Mouse (Mus musculus): Measurements from ENCODE around the gene Gm28372. TPM values are rescaled to one million over a fixed set of nuclear protein-coding genes. Genes with fewer than 3 reads are reported as not detected.
A peak's percentile ranks its signal among the peaks of the same experiment; 100 is the strongest.

The Gm28372 gene
- total and polyA plus RNA-seq, 2 experiments from 2014 or later: not detected

- no peak overlapping the region for H3K4me3 ChIP-seq (ENCODE audit: low read depth, low read length)
- TF ChIP-seq CTCF (IDR thresholded peaks at IDR 0.05; ENCODE audit: low read depth) (no peak), EP300 (IDR thresholded peaks at IDR 0.05; ENCODE audit: low read depth) (no peak)
- H3K27ac ChIP-seq (ENCODE audit: low read depth): no peak overlapping the region
- DNase-seq (ENCODE audit: low spot score) (no peak), ATAC-seq (ENCODE audit: insufficient read depth, low read depth) (no peak)
- no peak overlapping the region for H3K4me2 ChIP-seq (ENCODE audit: low read depth, low read length)
- H3K36me3 ChIP-seq (replicated peaks; ENCODE audit: control insufficient read depth, insufficient read depth, low read length): peaks cover 11% of the 10 kb centered on the region
- H3K9me3 ChIP-seq (replicated peaks; ENCODE audit: control insufficient read depth, low read length): no peaks in the 10 kb centered on the region
- peaks cover 22% of the 10 kb centered on the region for H3K4me1 ChIP-seq (ENCODE audit: control insufficient read depth, insufficient read depth)
- H3K27me3 ChIP-seq (ENCODE audit: control insufficient read depth, insufficient read depth, low read length): 0 out of 2 replicates have a peak, but pooled peaks cover 4% of the 10 kb centered on the region
- H3K9ac ChIP-seq (replicated peaks; ENCODE audit: low read depth, low read length): no peak overlapping the region
Measured at GRCm38 (mm10) chr2:130448449-130448848, 43.4 kb downstream of the Gm28372 start.

GRCm38 (mm10) chr2:130449021-130449793, 44.2 kb downstream of the Gm28372 start:
- Histone ChIP-seq H3K9me3 (replicated peaks; ENCODE audit: control insufficient read depth, low read length) (no peaks in the 10 kb centered on the region), H3K4me3 (ENCODE audit: low read depth, low read length) (peak overlapping the region; percentile 91), H3K4me1 (ENCODE audit: control insufficient read depth, insufficient read depth) (peaks cover 22% of the 10 kb centered on the region), H3K9ac (replicated peaks; ENCODE audit: low read depth, low read length) (no peak overlapping the region), H3K36me3 (replicated peaks; ENCODE audit: control insufficient read depth, insufficient read depth, low read length) (peaks cover 4% of the 10 kb centered on the region), H3K27ac (ENCODE audit: low read depth) (no peak overlapping the region), H3K4me2 (ENCODE audit: low read depth, low read length) (peak overlapping the region; percentile 88), H3K27me3 (ENCODE audit: control insufficient read depth, insufficient read depth, low read length) (0 out of 2 replicates have a peak, but pooled peaks cover 4% of the 10 kb centered on the region)
- ATAC-seq (ENCODE audit: insufficient read depth, low read depth) (no peak), DNase-seq (ENCODE audit: low spot score) (no peak)
- WGBS: 10% methylated on average over 17 of the region's 17 CpGs
- TF ChIP-seq CTCF (IDR thresholded peaks at IDR 0.05; ENCODE audit: low read depth): no peak
- TF ChIP-seq EP300 (IDR thresholded peaks at IDR 0.05; ENCODE audit: low read depth): no peak

- Histone ChIP-seq H3K9ac (replicated peaks; ENCODE audit: low read depth, low read length) (peak within 1 kb of the TSS; percentile 68), H3K4me3 (ENCODE audit: low read depth, low read length) (peak within 1 kb of the TSS; percentile 91), H3K9me3 (replicated peaks; ENCODE audit: control insufficient read depth, low read length) (no peaks in the 10 kb centered on the region), H3K4me1 (ENCODE audit: control insufficient read depth, insufficient read depth) (peaks cover 28% of the 10 kb centered on the region), H3K36me3 (replicated peaks; ENCODE audit: control insufficient read depth, insufficient read depth, low read length) (no peaks in the 10 kb centered on the region), H3K4me2 (ENCODE audit: low read depth, low read length) (peak within 1 kb of the TSS; percentile 88), H3K27ac (ENCODE audit: low read depth) (peak within 1 kb of the TSS; percentile 82), H3K27me3 (ENCODE audit: control insufficient read depth, insufficient read depth, low read length) (0 out of 2 replicates have a peak, but pooled peaks cover 4% of the 10 kb centered on the region)
- WGBS: under 1% methylated on average over 44 of the region's 50 CpGs
- ATAC-seq (ENCODE audit: insufficient read depth, low read depth) (peak; percentile 97), DNase-seq (ENCODE audit: low spot score) (peak; percentile 73)
- TF ChIP-seq EP300 (IDR thresholded peaks at IDR 0.05; ENCODE audit: low read depth) (no peak), CTCF (IDR thresholded peaks at IDR 0.05; ENCODE audit: low read depth) (no peak)
Measured at GRCm38 (mm10) chr2:130449794-130450433, 44.9 kb downstream of the Gm28372 start, which contains the start of gene Ptpra. TSS of gene Ptpra (plus strand) at chr2:130450278.

GRCm38 (mm10) chr2:130450434-130450796, 45.4 kb downstream of the Gm28372 start:
- Histone ChIP-seq H3K9ac (replicated peaks; ENCODE audit: low read depth, low read length) (peak overlapping the region; percentile 68), H3K4me2 (ENCODE audit: low read depth, low read length) (peak overlapping the region; percentile 88), H3K9me3 (replicated peaks; ENCODE audit: control insufficient read depth, low read length) (no peaks in the 10 kb centered on the region), H3K4me3 (ENCODE audit: low read depth, low read length) (peak overlapping the region; percentile 91), H3K4me1 (ENCODE audit: control insufficient read depth, insufficient read depth) (peaks cover 28% of the 10 kb centered on the region), H3K27me3 (ENCODE audit: control insufficient read depth, insufficient read depth, low read length) (0 out of 2 replicates have a peak, but pooled peaks cover 4% of the 10 kb centered on the region), H3K27ac (ENCODE audit: low read depth) (peak overlapping the region; percentile 82), H3K36me3 (replicated peaks; ENCODE audit: control insufficient read depth, insufficient read depth, low read length) (no peaks in the 10 kb centered on the region)
- no peak for TF ChIP-seq EP300 (IDR thresholded peaks at IDR 0.05; ENCODE audit: low read depth)
- TF ChIP-seq CTCF (IDR thresholded peaks at IDR 0.05; ENCODE audit: low read depth): no peak
- WGBS: under 1% methylated on average over 45 of the region's 47 CpGs
- DNase-seq (ENCODE audit: low spot score) (peak; percentile 36), ATAC-seq (ENCODE audit: insufficient read depth, low read depth) (peak; percentile 85)

- Histone ChIP-seq H3K9me3 (replicated peaks; ENCODE audit: control insufficient read depth, low read length) (no peaks in the 10 kb centered on the region), H3K9ac (replicated peaks; ENCODE audit: low read depth, low read length) (peak overlapping the region; percentile 68), H3K4me1 (ENCODE audit: control insufficient read depth, insufficient read depth) (peaks cover 28% of the 10 kb centered on the region), H3K4me3 (ENCODE audit: low read depth, low read length) (peak overlapping the region; percentile 91), H3K4me2 (ENCODE audit: low read depth, low read length) (peak overlapping the region; percentile 88), H3K27me3 (ENCODE audit: control insufficient read depth, insufficient read depth, low read length) (0 out of 2 replicates have a peak, but pooled peaks cover 4% of the 10 kb centered on the region), H3K27ac (ENCODE audit: low read depth) (no peak overlapping the region), H3K36me3 (replicated peaks; ENCODE audit: control insufficient read depth, insufficient read depth, low read length) (no peaks in the 10 kb centered on the region)
- no peak for TF ChIP-seq CTCF (IDR thresholded peaks at IDR 0.05; ENCODE audit: low read depth)
- TF ChIP-seq EP300 (IDR thresholded peaks at IDR 0.05; ENCODE audit: low read depth): no peak
- 46% methylated on average over 14 of the region's 14 CpGs for WGBS
- ATAC-seq (ENCODE audit: insufficient read depth, low read depth) (no peak), DNase-seq (ENCODE audit: low spot score) (no peak)
Measured at GRCm38 (mm10) chr2:130451086-130451726, 46.2 kb downstream of the Gm28372 start.

All from heart, postnatal 0 days (tissue).